Mouse (Mus musculus) heart, embryonic 13.5 days (tissue): ENCODE results near the gene Usf2. TPM values are rescaled to one million over a fixed set of nuclear protein-coding genes. Genes with fewer than 3 reads are reported as not detected.
"Not testable (repeated sequence)": the region's sequence is repeated elsewhere in the genome, so short reads cannot be mapped to it uniquely, and the experiment has no call there.

ENCODE experiments used
- ATAC-seq: fragments of 200-750 bp; cut with Nextera tagmentation; 2 replicates; pipeline ENCODE4 v1.8.0; 2017; ENCODE audit warnings: moderate TSS enrichment; ENCODE audit not compliant: insufficient number of reproducible peaks, low FRiP score, low TSS enrichment; ENCODE audit errors: extremely low read depth
- H3K27ac ChIP-seq: fragments of 300-500 bp; sonication (generic); replicated peaks from 2 replicates; pipeline ENCODE4 v1.5.1; 2015; ENCODE audit warnings: moderate library complexity, mild to moderate bottlenecking, inconsistent platforms
- H3K27me3 ChIP-seq: fragments of 300-500 bp; sonication (generic); replicated peaks from 2 replicates; pipeline ENCODE4 v1.6.1; 2015; ENCODE audit warnings: mild to moderate bottlenecking, inconsistent platforms
- H3K36me3 ChIP-seq: fragments of 300-500 bp; sonication (generic); 2 replicates; pipeline ENCODE4 v1.6.1; 2015; ENCODE audit warnings: mild to moderate bottlenecking, inconsistent platforms
- H3K4me1 ChIP-seq: fragments of 300-500 bp; sonication (generic); 2 replicates; pipeline ENCODE4 v1.6.1; 2015; ENCODE audit warnings: inconsistent platforms
- H3K4me2 ChIP-seq: fragments of 300-500 bp; sonication (generic); 2 replicates; pipeline ENCODE4 v1.6.1; 2015; ENCODE audit warnings: inconsistent platforms, mild to moderate bottlenecking, moderate library complexity
- H3K4me3 ChIP-seq: fragments of 300-500 bp; sonication (generic); 2 replicates; pipeline ENCODE4 v1.5.1; 2015; ENCODE audit warnings: moderate library complexity, mild to moderate bottlenecking, inconsistent platforms
- H3K9ac ChIP-seq: fragments of 300-500 bp; sonication (generic); 2 replicates; pipeline ENCODE4 v1.6.1; 2015; ENCODE audit warnings: inconsistent platforms, mild to moderate bottlenecking, moderate library complexity
- H3K9me3 ChIP-seq: fragments of 300-500 bp; sonication (generic); 2 replicates; pipeline ENCODE4 v1.6.1; 2016; ENCODE audit warnings: inconsistent platforms
- WGBS: fragments of 180-500 bp; shearing (Covaris S2); methylation state at CpG from one replicate; pipeline ENCODE4 v1.1.7; 2015; ENCODE audit warnings: mixed read lengths; 5-methylcytosine and 5-hydroxymethylcytosine counted together
- polyA plus RNA-seq: library from polyadenylated mRNA; unstranded; fragments of >200 nt; fragmentation: Nextera tagmentation; extraction: Ambion mirVana; gene quantifications from 2 replicates; pipeline ENCODE4 v1.2.1, GENCODE M21; 2015

The Usf2 gene
- polyA plus RNA-seq, 1 experiment from 2014 or later, result 17.3 TPM

- H3K27ac ChIP-seq, result no peak within 1 kb of the TSS
- H3K9ac ChIP-seq, result no peak within 1 kb of the TSS
- WGBS, result 49% methylated on average over 9 of the region's 9 CpGs
- H3K4me1 ChIP-seq, result no peaks in the 10 kb centered on the region
- no peak for ATAC-seq
- no peaks in the 10 kb centered on the region for H3K27me3 ChIP-seq
- no peaks in the 10 kb centered on the region for H3K9me3 ChIP-seq
- H3K4me2 ChIP-seq, result no peak within 1 kb of the TSS
- H3K4me3 ChIP-seq, result no peak within 1 kb of the TSS
- peaks cover 23% of the 10 kb centered on the region for H3K36me3 ChIP-seq
These were observed 12.5 kb downstream of the Usf2 start, which contains the start of gene Hamp for GRCm38 (mm10) chr7:30943909-30944635. Hamp (minus strand) TSS chr7:30944032.

DNA sequence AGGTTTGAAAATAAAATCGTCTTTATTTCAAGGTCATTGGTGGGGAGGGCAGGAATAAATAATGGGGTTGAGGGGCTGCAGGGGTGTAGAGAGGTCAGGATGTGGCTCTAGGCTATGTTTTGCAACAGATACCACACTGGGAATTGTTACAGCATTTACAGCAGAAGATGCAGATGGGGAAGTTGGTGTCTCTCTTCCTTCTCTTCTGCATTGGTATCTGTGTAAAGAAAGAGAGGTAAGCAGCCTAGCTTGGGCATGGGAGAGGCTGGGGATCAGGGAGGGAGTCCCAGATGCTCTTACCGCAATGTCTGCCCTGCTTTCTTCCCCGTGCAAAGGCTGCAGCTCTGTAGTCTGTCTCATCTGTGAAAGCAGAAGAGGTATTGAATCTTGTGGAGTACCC lies 14.2 kb downstream of the Usf2 start:
- H3K4me2 ChIP-seq, H3K27me3 ChIP-seq, H3K9me3 ChIP-seq, H3K4me1 ChIP-seq, H3K9ac ChIP-seq, H3K4me3 ChIP-seq, H3K27ac ChIP-seq, ATAC-seq: not testable (repeated sequence)
- peaks cover 16% of the 10 kb centered on the region for H3K36me3 ChIP-seq
- 39% methylated on average over 3 of the region's 3 CpGs for WGBS

GRCm38 (mm10) chr7:30940070-30940469 lies 16.5 kb downstream of the Usf2 start:
- H3K4me1 ChIP-seq, H3K27ac ChIP-seq, H3K9me3 ChIP-seq, H3K9ac ChIP-seq, H3K4me2 ChIP-seq, H3K27me3 ChIP-seq, H3K4me3 ChIP-seq, ATAC-seq, H3K36me3 ChIP-seq: not testable (repeated sequence)
- WGBS, result 64% methylated on average over 1 of the region's 1 CpGs

GRCm38 (mm10) chr7:30935422-30936099 lies 21.0 kb downstream of the Usf2 start:
- H3K27me3 ChIP-seq, H3K4me3 ChIP-seq, H3K4me1 ChIP-seq, H3K4me2 ChIP-seq, H3K9me3 ChIP-seq, H3K36me3 ChIP-seq, H3K9ac ChIP-seq, H3K27ac ChIP-seq, ATAC-seq: not testable (repeated sequence)
- 64% methylated on average over 6 of the region's 6 CpGs for WGBS

DNA sequence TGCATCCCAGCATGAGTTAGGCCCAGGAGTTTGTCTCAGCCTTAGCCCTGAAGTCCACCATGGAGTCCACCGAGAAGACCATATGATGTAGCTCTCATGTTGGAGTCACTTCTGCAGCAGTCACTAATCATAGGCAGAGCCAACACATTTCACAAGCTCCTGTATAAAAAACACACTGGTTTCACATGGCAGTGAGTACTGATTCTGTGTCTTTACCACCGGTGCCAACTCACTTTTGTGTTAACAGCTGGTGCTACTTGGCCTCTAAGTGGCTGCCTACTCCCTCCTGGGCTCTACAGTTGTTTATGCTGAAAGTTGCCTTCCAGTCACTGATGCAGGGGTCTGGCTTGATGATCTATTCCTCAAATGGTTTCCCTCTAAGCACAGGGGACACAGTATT lies 32.0 kb downstream of the Usf2 start, which contains the start of gene Hamp2:
TSS of gene Hamp2 (minus strand) at position 101 of the 400 bp plus-strand sequence.
- not testable (repeated sequence) for H3K4me1 ChIP-seq, H3K9me3 ChIP-seq, ATAC-seq, H3K9ac ChIP-seq, H3K4me3 ChIP-seq, H3K36me3 ChIP-seq, H3K27ac ChIP-seq, H3K27me3 ChIP-seq, H3K4me2 ChIP-seq
- WGBS, result 68% methylated on average over 2 of the region's 2 CpGs

GRCm38 (mm10) chr7:30924071-30924470 lies 32.5 kb downstream of the Usf2 start:
- Histone ChIP-seq H3K27ac (no peak overlapping the region), H3K4me1 (no peaks in the 10 kb centered on the region), H3K4me3 (no peak overlapping the region), H3K9me3 (no peaks in the 10 kb centered on the region), H3K4me2 (no peak overlapping the region), H3K27me3 (0 out of 2 replicates have a peak, but pooled peaks cover 3% of the 10 kb centered on the region), H3K9ac (no peak overlapping the region), H3K36me3 (no peaks in the 10 kb centered on the region)
- no peak for ATAC-seq
- 37% methylated on average over 3 of the region's 3 CpGs for WGBS

DNA sequence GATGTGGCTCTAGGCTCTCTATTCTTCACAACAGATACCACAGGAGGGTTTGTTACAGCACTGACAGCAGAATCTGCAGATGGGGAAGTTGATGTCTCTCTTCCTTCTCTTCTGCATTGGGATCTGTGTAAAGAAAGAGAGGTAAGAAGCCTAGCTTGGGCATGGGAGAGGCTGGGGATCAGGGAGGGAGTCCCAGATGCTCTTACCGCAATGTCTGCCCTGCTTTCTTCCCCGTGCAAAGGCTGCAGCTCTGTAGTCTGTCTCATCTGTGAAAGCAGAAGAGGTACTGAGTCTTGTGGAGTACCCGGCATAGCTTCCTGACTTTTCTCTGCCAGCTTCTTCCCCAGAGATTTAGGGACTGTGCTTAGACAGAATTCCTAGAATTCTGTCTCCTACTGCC lies 34.1 kb downstream of the Usf2 start:
- not testable (repeated sequence) for ATAC-seq, H3K27ac ChIP-seq, H3K4me3 ChIP-seq, H3K36me3 ChIP-seq, H3K9me3 ChIP-seq, H3K4me1 ChIP-seq, H3K4me2 ChIP-seq, H3K9ac ChIP-seq, H3K27me3 ChIP-seq
- WGBS, result 25% methylated on average over 3 of the region's 3 CpGs

- Histone ChIP-seq H3K9me3 (no peaks in the 10 kb centered on the region), H3K27me3 (peaks cover 11% of the 10 kb centered on the region), H3K4me2 (no peak overlapping the region), H3K4me3 (no peak overlapping the region), H3K9ac (no peak overlapping the region), H3K36me3 (no peaks in the 10 kb centered on the region), H3K4me1 (no peaks in the 10 kb centered on the region), H3K27ac (no peak overlapping the region)
- WGBS, result 54% methylated on average over 3 of the region's 3 CpGs
- ATAC-seq, result no peak
These were observed 36.4 kb downstream of the Usf2 start for GRCm38 (mm10) chr7:30920217-30920616.

DNA sequence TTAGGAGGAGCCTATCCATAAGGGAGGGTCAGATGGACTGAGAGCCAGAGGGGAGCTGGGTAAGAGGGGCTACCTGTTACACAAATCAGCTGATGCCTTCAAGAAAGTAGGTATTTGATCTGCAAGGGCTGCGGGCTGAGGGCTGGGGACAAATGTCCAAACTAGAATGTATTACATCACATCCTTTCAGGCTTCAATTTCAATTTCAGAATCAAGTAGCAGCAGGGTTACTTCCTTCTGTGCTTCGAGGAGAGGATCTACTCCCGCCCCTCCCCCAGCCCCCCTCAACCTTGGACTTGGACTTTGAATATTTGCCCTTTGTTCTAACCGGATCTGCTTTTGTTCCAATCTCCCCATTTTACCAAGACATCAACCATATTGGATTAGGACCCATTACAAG lies 39.4 kb downstream of the Usf2 start:
- Histone ChIP-seq H3K27me3 (peaks cover 12% of the 10 kb centered on the region), H3K4me1 (peaks cover 6% of the 10 kb centered on the region), H3K9ac (no peak overlapping the region), H3K9me3 (no peaks in the 10 kb centered on the region), H3K4me3 (no peak overlapping the region), H3K4me2 (no peak overlapping the region), H3K36me3 (no peaks in the 10 kb centered on the region), H3K27ac (no peak overlapping the region)
- 51% methylated on average over 4 of the region's 4 CpGs for WGBS
- ATAC-seq, result no peak

DNA sequence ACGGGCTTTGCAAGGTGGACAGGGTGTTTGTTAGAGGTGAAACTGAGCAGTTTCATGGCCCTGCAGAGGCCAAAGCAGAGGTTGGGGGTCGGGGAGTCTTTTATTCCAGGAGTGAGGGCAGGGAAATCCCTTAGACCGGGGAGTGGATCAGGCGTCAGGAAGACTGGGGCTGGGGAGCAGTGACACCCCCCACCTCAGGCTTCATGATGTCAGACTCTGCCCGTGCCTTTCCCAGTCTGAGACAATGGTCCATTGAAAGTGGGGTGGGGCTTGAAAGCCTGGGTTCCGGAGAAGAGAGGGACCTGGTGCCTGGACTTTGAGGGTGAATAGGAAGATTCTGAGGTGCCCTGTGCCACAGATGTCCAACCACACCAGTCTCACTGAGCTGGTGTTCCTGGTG lies 39.9 kb downstream of the Usf2 start:
- H3K9ac ChIP-seq, result no peak overlapping the region
- no peaks in the 10 kb centered on the region for H3K9me3 ChIP-seq
- peaks cover 6% of the 10 kb centered on the region for H3K4me1 ChIP-seq
- no peaks in the 10 kb centered on the region for H3K36me3 ChIP-seq
- H3K27me3 ChIP-seq, result peaks cover 12% of the 10 kb centered on the region
- H3K4me2 ChIP-seq, result no peak overlapping the region
- H3K27ac ChIP-seq, result no peak overlapping the region
- no peak for ATAC-seq
- 35% methylated on average over 6 of the region's 6 CpGs for WGBS
- no peak overlapping the region for H3K4me3 ChIP-seq

- no peak for ATAC-seq
- Histone ChIP-seq H3K4me1 (peaks cover 6% of the 10 kb centered on the region), H3K36me3 (no peaks in the 10 kb centered on the region)
These were observed 41.9 kb downstream of the Usf2 start, which contains the start of gene Mag for GRCm38 (mm10) chr7:30914732-30915131. Mag (minus strand) TSS chr7:30914873.

DNA sequence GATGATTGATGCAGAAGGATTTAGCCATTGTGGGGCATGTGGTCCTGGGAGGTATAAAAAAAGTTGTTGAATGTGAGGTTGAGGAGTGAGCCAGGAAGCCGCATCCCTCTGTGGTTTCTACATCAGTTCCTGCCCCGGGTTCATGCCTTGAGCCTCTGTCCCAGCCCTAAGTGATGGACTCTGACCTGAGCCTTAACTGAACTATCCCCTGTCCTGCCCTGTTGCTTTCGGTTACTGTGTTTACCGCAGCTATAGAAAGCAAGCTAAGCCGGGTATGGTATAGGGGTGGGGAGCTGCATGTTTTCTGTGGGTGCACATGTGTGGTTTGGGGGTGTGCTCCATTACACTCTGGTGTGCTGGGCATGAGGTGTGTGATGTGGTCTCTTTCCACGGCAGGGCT lies 46.8 kb downstream of the Usf2 start:
- Histone ChIP-seq H3K9ac (no peak overlapping the region), H3K27ac (no peak overlapping the region), H3K9me3 (no peaks in the 10 kb centered on the region), H3K4me2 (no peak overlapping the region), H3K27me3 (peaks cover 37% of the 10 kb centered on the region), H3K4me3 (no peak overlapping the region), H3K4me1 (peaks cover 15% of the 10 kb centered on the region), H3K36me3 (no peaks in the 10 kb centered on the region)
- no peak for ATAC-seq
- WGBS, result 61% methylated on average over 6 of the region's 6 CpGs

More at GRCm38 (mm10) chr7:30914732-30915131, 41.9 kb downstream of the Usf2 start, which contains the start of gene Mag:
- Histone ChIP-seq H3K27ac (no peak within 1 kb of the TSS), H3K4me2 (no peak within 1 kb of the TSS), H3K9ac (no peak within 1 kb of the TSS), H3K4me3 (no peak within 1 kb of the TSS), H3K9me3 (no peaks in the 10 kb centered on the region), H3K27me3 (peaks cover 15% of the 10 kb centered on the region)
- 65% methylated on average over 8 of the region's 8 CpGs for WGBS
